Mouse (Mus musculus): ENCODE measurements around the gene Il17rc. TPM values are rescaled to one million over a fixed set of nuclear protein-coding genes. Genes with fewer than 3 reads are reported as not detected.

The Il17rc gene
- total and polyA plus RNA-seq, 2 experiments, result 27.8 to 79.2 TPM

GRCm38 (mm10) chr6:113442442-113443090 is 28.7 kb upstream of the Il17rc start, which contains the start of gene Jagn1:
Gene Jagn1, plus strand, starts transcription at chr6:113442569.
- peak within 1 kb of the TSS; percentile 93 for H3K9ac ChIP-seq (ENCODE audit: low read depth, low read length)
- H3K4me1 ChIP-seq (ENCODE audit: control insufficient read depth, insufficient read depth, low read length), result peaks cover 30% of the 10 kb centered on the region
- peaks cover 5% of the 10 kb centered on the region for H3K79me2 ChIP-seq (ENCODE audit: control insufficient read depth, insufficient read depth, low read length)
- H3K36me3 ChIP-seq (ENCODE audit: control insufficient read depth, insufficient read depth, low read length), result peaks cover 12% of the 10 kb centered on the region; the same call in 1 of the 2 replicates
- WGBS, result under 1% methylated on average over 45 of the region's 45 CpGs
- DNase-seq (ENCODE audit: extremely low read depth, low read depth, low spot score), result peak; percentile 92
- peak within 1 kb of the TSS; percentile 92 for H3K4me3 ChIP-seq (ENCODE audit: insufficient read depth, low read depth, low read length)
- no peaks in the 10 kb centered on the region for H3K27me3 ChIP-seq (ENCODE audit: control insufficient read depth, insufficient read depth, low read length)
- H3K27ac ChIP-seq (replicated peaks; ENCODE audit: insufficient read depth, low read depth, low read length), result peak within 1 kb of the TSS; percentile 72
- TF ChIP-seq CTCF (IDR thresholded peaks at IDR 0.05; ENCODE audit: low read depth, low read length) (no peak), POLR2A (IDR thresholded peaks at IDR 0.05; ENCODE audit: extremely low read depth, insufficient read depth, low read length) (peak; percentile 56; the same call in 1 of the 2 replicates)

GRCm38 (mm10) chr6:113443091-113443490 is 28.1 kb upstream of the Il17rc start:
- 34% methylated on average over 12 of the region's 12 CpGs for WGBS
- Histone ChIP-seq H3K27ac (replicated peaks; ENCODE audit: insufficient read depth, low read depth, low read length) (peak overlapping the region; percentile 72), H3K36me3 (ENCODE audit: control insufficient read depth, insufficient read depth, low read length) (peaks cover 17% of the 10 kb centered on the region), H3K4me1 (ENCODE audit: control insufficient read depth, insufficient read depth, low read length) (peaks cover 28% of the 10 kb centered on the region), H3K79me2 (ENCODE audit: control insufficient read depth, insufficient read depth, low read length) (peaks cover 5% of the 10 kb centered on the region), H3K9ac (ENCODE audit: low read depth, low read length) (peak overlapping the region; percentile 93), H3K4me3 (ENCODE audit: insufficient read depth, low read depth, low read length) (peak overlapping the region; percentile 92), H3K27me3 (ENCODE audit: control insufficient read depth, insufficient read depth, low read length) (no peaks in the 10 kb centered on the region)
- peak; percentile 41 for DNase-seq (ENCODE audit: extremely low read depth, low read depth, low spot score)
- TF ChIP-seq POLR2A (IDR thresholded peaks at IDR 0.05; ENCODE audit: extremely low read depth, insufficient read depth, low read length) (no peak), CTCF (IDR thresholded peaks at IDR 0.05; ENCODE audit: low read depth, low read length) (peak; percentile 45; the same call in 1 of the 2 replicates)

GRCm38 (mm10) chr6:113444207-113444965 is 26.8 kb upstream of the Il17rc start:
- Histone ChIP-seq H3K4me1 (ENCODE audit: control insufficient read depth, insufficient read depth, low read length) (peaks cover 21% of the 10 kb centered on the region), H3K27ac (replicated peaks; ENCODE audit: insufficient read depth, low read depth, low read length) (no peak overlapping the region), H3K36me3 (ENCODE audit: control insufficient read depth, insufficient read depth, low read length) (peaks cover 19% of the 10 kb centered on the region), H3K79me2 (ENCODE audit: control insufficient read depth, insufficient read depth, low read length) (peaks cover 5% of the 10 kb centered on the region), H3K27me3 (ENCODE audit: control insufficient read depth, insufficient read depth, low read length) (no peaks in the 10 kb centered on the region), H3K4me3 (ENCODE audit: insufficient read depth, low read depth, low read length) (no peak overlapping the region), H3K9ac (ENCODE audit: low read depth, low read length) (no peak overlapping the region)
- WGBS, result 33% methylated on average over 8 of the region's 8 CpGs
- no peak for TF ChIP-seq POLR2A (IDR thresholded peaks at IDR 0.05; ENCODE audit: extremely low read depth, insufficient read depth, low read length)
- TF ChIP-seq CTCF (IDR thresholded peaks at IDR 0.05; ENCODE audit: low read depth, low read length), result no peak
- DNase-seq (ENCODE audit: extremely low read depth, low read depth, low spot score), result peak; percentile 62

GRCm38 (mm10) chr6:113447639-113448038 is 23.6 kb upstream of the Il17rc start:
- Histone ChIP-seq H3K27me3 (ENCODE audit: control insufficient read depth, insufficient read depth, low read length) (no peaks in the 10 kb centered on the region), H3K36me3 (ENCODE audit: control insufficient read depth, insufficient read depth, low read length) (peaks cover 19% of the 10 kb centered on the region), H3K4me1 (ENCODE audit: control insufficient read depth, insufficient read depth, low read length) (peaks cover 9% of the 10 kb centered on the region), H3K9ac (ENCODE audit: low read depth, low read length) (no peak overlapping the region), H3K27ac (replicated peaks; ENCODE audit: insufficient read depth, low read depth, low read length) (no peak overlapping the region), H3K4me3 (ENCODE audit: insufficient read depth, low read depth, low read length) (no peak overlapping the region), H3K79me2 (ENCODE audit: control insufficient read depth, insufficient read depth, low read length) (peaks cover 3% of the 10 kb centered on the region)
- 95% methylated on average over 4 of the region's 4 CpGs for WGBS
- DNase-seq (ENCODE audit: extremely low read depth, low read depth, low spot score), result no peak
- no peak for TF ChIP-seq CTCF (IDR thresholded peaks at IDR 0.05; ENCODE audit: low read depth, low read length)
- no peak for TF ChIP-seq POLR2A (IDR thresholded peaks at IDR 0.05; ENCODE audit: extremely low read depth, insufficient read depth, low read length)

- Histone ChIP-seq H3K4me1 (ENCODE audit: control insufficient read depth, insufficient read depth, low read length) (no peaks in the 10 kb centered on the region; the same call in none of the 2 replicates), H3K79me2 (ENCODE audit: control insufficient read depth, insufficient read depth, low read length) (no peaks in the 10 kb centered on the region), H3K27ac (replicated peaks; ENCODE audit: insufficient read depth, low read depth, low read length) (no peak overlapping the region), H3K4me3 (ENCODE audit: insufficient read depth, low read depth, low read length) (no peak overlapping the region), H3K9ac (ENCODE audit: low read depth, low read length) (no peak overlapping the region), H3K27me3 (ENCODE audit: control insufficient read depth, insufficient read depth, low read length) (no peaks in the 10 kb centered on the region), H3K36me3 (ENCODE audit: control insufficient read depth, insufficient read depth, low read length) (peaks cover 14% of the 10 kb centered on the region)
- WGBS, result 70% methylated on average over 2 of the region's 2 CpGs
- no peak for DNase-seq (ENCODE audit: extremely low read depth, low read depth, low spot score)
- no peak for TF ChIP-seq POLR2A (IDR thresholded peaks at IDR 0.05; ENCODE audit: extremely low read depth, insufficient read depth, low read length)
Observed at GRCm38 (mm10) chr6:113451839-113452238, 19.4 kb upstream of the Il17rc start.

Data from liver, adult 2 months (tissue).